Mouse (Mus musculus) embryonic fibroblast, embryonic 13.5 days (primary cell): ENCODE data around the gene Camkk2.

Experiments
- CTCF ChIP-seq: IDR thresholded peaks from 2 replicates; pipeline ENCODE4 v1.5.1; 2011; ENCODE audit warnings: mild to moderate bottlenecking, control low read depth, low read length, moderate library complexity, borderline replicate concordance; ENCODE audit not compliant: insufficient read depth
- POLR2A ChIP-seq: IDR thresholded peaks from 2 replicates; pipeline ENCODE4 v1.6.1; 2011; ENCODE audit warnings: low read depth, mild to moderate bottlenecking, control low read depth, low read length, moderate library complexity

GRCm38 (mm10) chr5:122689153-122689552, 90.1 kb downstream of the Camkk2 start:
- no peak for TF ChIP-seq CTCF
- no peak for TF ChIP-seq POLR2A
